Mouse (Mus musculus): Measurements from ENCODE around the gene Galnt11.

DNA sequence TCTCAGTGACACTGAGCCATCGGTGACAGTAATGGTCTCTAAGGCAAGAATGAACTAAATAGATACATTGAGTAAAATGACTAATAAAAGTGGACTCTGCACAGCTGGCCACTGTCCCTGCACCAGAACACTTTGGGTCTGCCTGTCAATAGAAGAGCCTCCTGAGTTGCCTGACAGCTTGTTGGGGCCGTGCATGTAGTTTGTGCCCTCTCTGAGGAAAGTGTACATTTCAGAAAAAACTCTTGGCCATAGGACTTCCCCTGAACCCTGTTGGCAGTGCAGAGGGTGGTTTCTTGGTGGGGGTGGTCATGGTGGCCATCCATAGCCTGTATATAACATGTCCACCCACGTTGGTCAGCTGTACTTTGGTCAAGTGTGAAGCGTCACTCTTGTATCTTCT is 32.8 kb downstream of the Galnt11 start:
- TF ChIP-seq CTCF (IDR thresholded peaks at IDR 0.05; ENCODE audit: low read depth) (no peak), EP300 (IDR thresholded peaks at IDR 0.05; ENCODE audit: low read depth) (no peak)

Data from liver, postnatal 0 days (tissue).